Mouse (Mus musculus): ENCODE data around the gene Aqp2.

Gene Aqp2

GRCm38 (mm10) chr15:99618595-99618994 lies 39.7 kb downstream of the Aqp2 start:
- DNase-seq (ENCODE audit: low spot score in 2 of 2), result no peak

- no peak for DNase-seq (ENCODE audit: low spot score in 2 of 2)
Observed at GRCm38 (mm10) chr15:99619821-99620220, 41.0 kb downstream of the Aqp2 start.

DNA sequence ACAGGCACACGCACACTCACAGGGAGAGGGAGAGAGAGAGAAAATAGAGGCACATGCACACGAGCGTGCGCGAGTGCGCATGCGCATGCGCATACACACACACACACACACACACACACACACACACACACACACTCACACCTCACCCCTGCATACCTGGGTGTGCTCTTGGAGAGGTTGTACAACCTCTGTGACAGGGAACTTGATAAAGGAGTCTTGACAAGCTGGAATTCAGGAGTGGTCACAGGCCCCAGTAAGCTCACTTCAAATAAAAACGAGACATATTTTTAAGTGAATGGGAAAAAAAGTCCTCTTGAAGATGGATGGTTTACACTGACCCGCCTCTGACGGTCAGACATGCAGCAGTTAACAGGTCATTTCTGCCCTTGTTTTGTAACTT lies 43.2 kb downstream of the Aqp2 start:
- no peak for DNase-seq (ENCODE audit: low spot score in 2 of 2)

- DNase-seq (ENCODE audit: low spot score in 2 of 2), result no peak
Observed at GRCm38 (mm10) chr15:99631618-99632017, 52.8 kb downstream of the Aqp2 start.

Data from spleen, postnatal 14 days (tissue).